Mouse (Mus musculus): ENCODE results near the gene Use1. TPM values are rescaled to one million over a fixed set of nuclear protein-coding genes. Genes with fewer than 3 reads are reported as not detected.

Use1 gene
- polyA plus RNA-seq, 1 experiment from 2014 or later: 87.0 TPM

DNA sequence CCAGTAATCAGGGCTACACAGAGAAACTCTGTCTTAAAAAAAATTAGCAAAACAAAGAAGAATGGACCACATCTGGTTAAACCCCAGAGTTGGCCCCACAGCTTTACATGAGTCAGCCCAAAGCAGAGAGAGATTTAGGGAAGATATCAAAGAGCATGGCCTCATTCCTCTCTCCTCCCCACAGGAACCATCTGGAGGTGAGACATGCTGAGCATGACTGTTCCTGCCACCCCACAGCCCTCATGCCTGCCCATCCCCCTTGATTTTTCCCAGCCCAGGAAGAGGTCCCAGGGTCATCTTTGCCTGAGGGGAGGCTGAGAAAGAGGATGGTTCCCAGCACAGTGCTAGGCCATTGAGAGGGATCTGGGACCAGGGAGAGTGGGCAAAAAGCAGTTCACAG lies 1.7 kb downstream of the Use1 start:
- H3K4me2 ChIP-seq: peak overlapping the region; percentile 83
- H3K4me3 ChIP-seq: peak overlapping the region; percentile 73; the same call in 1 of the 2 replicates
- peaks cover 24% of the 10 kb centered on the region for H3K4me1 ChIP-seq
- no peak for ATAC-seq (ENCODE audit: borderline replicate concordance, extremely low read depth, low FRiP score, low TSS enrichment)
- H3K27me3 ChIP-seq: no peaks in the 10 kb centered on the region
- no peak overlapping the region for H3K9ac ChIP-seq
- peaks cover 10% of the 10 kb centered on the region; the same call in 1 of the 2 replicates for H3K36me3 ChIP-seq
- H3K27ac ChIP-seq: no peak overlapping the region
- no peaks in the 10 kb centered on the region for H3K9me3 ChIP-seq

- H3K27ac ChIP-seq: no peak overlapping the region
- ATAC-seq (ENCODE audit: borderline replicate concordance, extremely low read depth, low FRiP score, low TSS enrichment): no peak
- H3K4me1 ChIP-seq: peaks cover 24% of the 10 kb centered on the region
- 90% methylated on average over 10 of the region's 10 CpGs for WGBS
- no peaks in the 10 kb centered on the region for H3K27me3 ChIP-seq
- no peak overlapping the region for H3K9ac ChIP-seq
- H3K36me3 ChIP-seq: peaks cover 17% of the 10 kb centered on the region
- no peaks in the 10 kb centered on the region for H3K9me3 ChIP-seq
- no peak overlapping the region for H3K4me3 ChIP-seq
- H3K4me2 ChIP-seq: no peak overlapping the region
Observed at GRCm38 (mm10) chr8:71369040-71369718, 2.5 kb downstream of the Use1 start.

DNA sequence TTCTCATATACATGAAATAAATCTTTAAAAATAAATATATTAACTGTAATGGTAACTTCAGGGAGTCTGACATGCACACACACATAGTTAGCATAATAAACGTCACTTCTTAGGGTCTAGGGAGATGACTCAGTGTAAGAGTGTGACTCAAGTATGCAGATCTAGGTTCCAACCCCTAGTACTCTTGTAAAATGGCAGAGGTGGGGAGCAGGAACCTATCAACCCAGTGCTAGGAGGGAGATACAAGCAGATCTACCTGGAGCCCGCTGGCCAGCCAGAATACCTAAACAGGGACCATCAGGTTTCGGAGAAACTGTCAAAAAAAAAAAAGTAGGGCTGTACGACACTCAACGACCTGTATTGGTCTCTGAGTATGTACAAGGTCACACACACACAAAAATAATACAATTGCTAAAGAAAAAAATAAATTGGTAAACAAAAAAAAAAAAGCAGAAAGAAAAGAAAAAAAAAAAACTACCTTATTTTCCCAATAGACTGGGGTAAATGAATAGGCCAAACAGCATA lies 4.1 kb downstream of the Use1 start:
- Histone ChIP-seq H3K4me3 (peak overlapping the region; percentile 73), H3K4me1 (peaks cover 36% of the 10 kb centered on the region), H3K4me2 (peak overlapping the region; percentile 56), H3K9me3 (no peaks in the 10 kb centered on the region), H3K27me3 (no peaks in the 10 kb centered on the region), H3K27ac (0 out of 2 replicates have a peak overlapping the region, but pooled peaks have one; percentile 39), H3K36me3 (peaks cover 32% of the 10 kb centered on the region), H3K9ac (no peak overlapping the region)
- no peak for ATAC-seq (ENCODE audit: borderline replicate concordance, extremely low read depth, low FRiP score, low TSS enrichment)
- 14% methylated on average over 5 of the region's 5 CpGs for WGBS

GRCm38 (mm10) chr8:71371236-71371848 lies 4.7 kb downstream of the Use1 start, which contains the start of gene Ocel1:
Ocel1 (plus strand) TSS chr8:71371298.
- H3K4me1 ChIP-seq: peaks cover 39% of the 10 kb centered on the region
- H3K27ac ChIP-seq: peak within 1 kb of the TSS; percentile 80
- peak within 1 kb of the TSS; percentile 56 for H3K4me2 ChIP-seq
- H3K27me3 ChIP-seq: no peaks in the 10 kb centered on the region
- ATAC-seq (ENCODE audit: borderline replicate concordance, extremely low read depth, low FRiP score, low TSS enrichment): peak; percentile 86
- peaks cover 32% of the 10 kb centered on the region for H3K36me3 ChIP-seq
- H3K9me3 ChIP-seq: no peaks in the 10 kb centered on the region
- H3K9ac ChIP-seq: peak within 1 kb of the TSS; percentile 50
- under 1% methylated on average over 68 of the region's 68 CpGs for WGBS
- H3K4me3 ChIP-seq: peak within 1 kb of the TSS; percentile 73

GRCm38 (mm10) chr8:71372427-71372826 lies 5.8 kb downstream of the Use1 start:
- Histone ChIP-seq H3K27ac (no peak overlapping the region; the same call in 1 of the 2 replicates), H3K9ac (no peak overlapping the region), H3K4me3 (no peak overlapping the region), H3K4me1 (peaks cover 44% of the 10 kb centered on the region), H3K27me3 (no peaks in the 10 kb centered on the region), H3K4me2 (no peak overlapping the region), H3K9me3 (no peaks in the 10 kb centered on the region), H3K36me3 (peaks cover 38% of the 10 kb centered on the region)
- no peak for ATAC-seq (ENCODE audit: borderline replicate concordance, extremely low read depth, low FRiP score, low TSS enrichment)
- 84% methylated on average over 12 of the region's 12 CpGs for WGBS

DNA sequence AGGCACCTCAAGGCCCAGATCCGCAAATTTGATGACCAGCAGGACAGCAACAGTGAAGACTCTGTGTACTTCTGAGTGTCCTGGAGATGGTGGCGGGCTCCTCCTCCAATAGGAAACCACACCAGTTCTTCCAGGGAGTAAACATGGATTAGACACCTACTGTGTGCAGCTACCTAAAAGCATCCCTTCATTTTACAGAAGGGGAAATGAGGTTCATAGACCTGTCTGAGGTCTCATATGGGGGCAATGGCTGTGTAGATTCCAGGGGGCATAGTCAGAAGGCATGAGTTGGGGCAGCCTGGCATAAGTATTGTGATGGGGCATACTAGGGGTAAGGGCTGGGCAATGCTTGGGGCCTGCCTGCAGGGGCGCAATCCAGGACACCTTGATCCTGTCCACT lies 6.4 kb downstream of the Use1 start:
- Histone ChIP-seq H3K4me3 (no peak overlapping the region), H3K4me1 (peaks cover 38% of the 10 kb centered on the region), H3K27me3 (no peaks in the 10 kb centered on the region), H3K36me3 (peaks cover 44% of the 10 kb centered on the region), H3K27ac (no peak overlapping the region; the same call in 1 of the 2 replicates), H3K4me2 (no peak overlapping the region), H3K9ac (no peak overlapping the region), H3K9me3 (no peaks in the 10 kb centered on the region)
- 84% methylated on average over 3 of the region's 3 CpGs for whole genome bisulfite sequencing
- no peak for ATAC-seq (ENCODE audit: borderline replicate concordance, extremely low read depth, low FRiP score, low TSS enrichment)

DNA sequence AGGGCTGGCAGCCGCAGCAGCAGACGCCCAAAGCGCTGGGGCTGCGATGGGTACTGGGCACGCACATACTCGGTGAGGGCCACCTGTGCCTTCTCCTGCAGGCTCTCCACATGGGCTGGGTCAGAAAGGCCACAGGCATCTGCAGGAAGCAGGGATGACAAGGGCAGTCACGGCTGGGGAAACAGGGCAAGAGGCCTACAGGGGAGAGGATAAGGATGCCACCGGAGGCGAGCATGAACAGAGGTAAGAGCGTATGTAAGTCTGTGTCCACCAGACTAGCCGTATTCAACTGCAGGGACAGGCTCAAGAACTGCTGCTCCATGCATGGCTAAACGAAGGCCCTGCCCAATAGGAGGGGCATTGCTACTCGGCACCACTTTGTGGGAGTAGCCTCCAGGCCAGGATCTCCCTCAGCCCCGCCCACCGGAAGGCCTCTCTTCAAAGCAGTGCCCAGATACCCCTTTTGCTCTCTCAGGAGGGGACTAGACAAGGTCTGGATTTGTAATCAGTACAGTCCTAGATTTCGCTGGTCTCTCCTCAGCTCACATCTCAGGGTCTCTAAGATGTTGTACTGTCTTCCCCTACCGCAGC lies 8.1 kb downstream of the Use1 start:
- H3K27ac ChIP-seq: no peak overlapping the region
- ATAC-seq (ENCODE audit: borderline replicate concordance, extremely low read depth, low FRiP score, low TSS enrichment): no peak
- H3K36me3 ChIP-seq: peaks cover 43% of the 10 kb centered on the region
- H3K4me2 ChIP-seq: no peak overlapping the region
- no peak overlapping the region for H3K9ac ChIP-seq
- H3K27me3 ChIP-seq: no peaks in the 10 kb centered on the region
- H3K4me1 ChIP-seq: peaks cover 48% of the 10 kb centered on the region
- no peak overlapping the region for H3K4me3 ChIP-seq
- no peaks in the 10 kb centered on the region for H3K9me3 ChIP-seq
- 81% methylated on average over 17 of the region's 17 CpGs for WGBS

- 12% methylated on average over 74 of the region's 74 CpGs for WGBS
Observed at GRCm38 (mm10) chr8:71375581-71376422, 9.2 kb downstream of the Use1 start.

DNA sequence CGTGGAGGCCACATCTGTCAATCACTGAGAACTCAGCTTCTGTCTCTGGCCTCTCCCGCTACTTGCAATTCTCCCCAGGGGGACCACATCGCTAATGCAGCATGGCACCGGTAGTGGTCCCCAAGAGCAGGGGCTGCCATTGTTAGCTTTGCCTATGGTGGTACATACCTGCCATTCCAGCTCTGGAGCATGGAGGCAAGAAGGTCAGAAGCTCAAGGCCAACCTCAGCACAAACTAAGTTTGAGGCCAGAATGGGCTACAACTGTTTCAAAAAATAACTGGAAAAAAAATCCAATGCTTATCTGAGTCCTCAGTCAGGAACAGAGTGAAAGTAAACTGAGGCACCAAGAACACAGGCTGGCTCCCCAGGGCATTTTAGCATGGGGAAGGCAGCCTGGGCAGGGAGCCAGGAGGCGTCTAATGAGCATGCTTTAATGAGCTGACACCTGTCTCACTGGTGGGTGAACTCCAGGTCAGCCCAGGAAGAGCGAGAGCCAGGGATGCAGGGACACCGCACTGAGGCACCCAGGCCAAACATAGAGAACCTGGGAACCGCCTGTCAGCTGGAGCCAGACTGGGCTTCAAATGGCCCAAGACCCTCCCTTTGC lies 9.9 kb downstream of the Use1 start:
- ATAC-seq (ENCODE audit: borderline replicate concordance, extremely low read depth, low FRiP score, low TSS enrichment): no peak
- H3K4me2 ChIP-seq: peak overlapping the region; percentile 47
- H3K36me3 ChIP-seq: peaks cover 40% of the 10 kb centered on the region
- no peaks in the 10 kb centered on the region for H3K27me3 ChIP-seq
- H3K4me1 ChIP-seq: peaks cover 50% of the 10 kb centered on the region
- no peak overlapping the region for H3K27ac ChIP-seq
- 0 out of 2 replicates have a peak overlapping the region, but pooled peaks have one; percentile 24 for H3K9ac ChIP-seq
- H3K9me3 ChIP-seq: no peaks in the 10 kb centered on the region
- 48% methylated on average over 8 of the region's 8 CpGs for WGBS
- no peak overlapping the region for H3K4me3 ChIP-seq

More at GRCm38 (mm10) chr8:71375581-71376422, 9.2 kb downstream of the Use1 start:
- peak overlapping the region; percentile 73 for H3K27ac ChIP-seq
- H3K9ac ChIP-seq: 0 out of 2 replicates have a peak overlapping the region, but pooled peaks have one; percentile 24
- 0 out of 2 replicates have a peak, but pooled peaks have one; percentile 9 for ATAC-seq (ENCODE audit: borderline replicate concordance, extremely low read depth, low FRiP score, low TSS enrichment)
- H3K27me3 ChIP-seq: no peaks in the 10 kb centered on the region
- H3K9me3 ChIP-seq: no peaks in the 10 kb centered on the region
- H3K36me3 ChIP-seq: peaks cover 40% of the 10 kb centered on the region
- H3K4me3 ChIP-seq: peak overlapping the region; percentile 14
- H3K4me2 ChIP-seq: peak overlapping the region; percentile 47
- peaks cover 51% of the 10 kb centered on the region for H3K4me1 ChIP-seq

DNA sequence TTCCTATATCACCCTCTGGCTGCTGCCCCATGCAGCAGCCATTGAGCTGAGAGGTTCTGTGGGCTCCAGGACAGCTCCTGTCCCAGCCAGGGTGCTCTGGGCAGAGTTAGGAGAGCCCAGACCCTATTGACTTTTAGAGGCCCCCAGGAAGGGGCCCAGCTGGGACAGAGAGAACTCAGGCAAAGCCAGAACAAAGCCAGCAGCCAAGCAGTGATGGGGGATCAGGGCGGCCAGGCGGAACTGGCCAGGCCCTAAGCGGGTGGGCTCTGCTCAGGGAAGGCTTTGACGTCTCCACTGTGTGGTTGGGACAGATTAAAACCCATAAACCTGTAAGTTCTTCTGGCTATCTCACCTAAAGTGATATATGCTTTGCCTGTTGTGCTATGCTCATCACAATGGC lies 12.4 kb downstream of the Use1 start:
- Histone ChIP-seq H3K9ac (peak overlapping the region; percentile 83), H3K4me1 (peaks cover 66% of the 10 kb centered on the region), H3K27me3 (no peaks in the 10 kb centered on the region), H3K4me2 (peak overlapping the region; percentile 95), H3K9me3 (no peaks in the 10 kb centered on the region), H3K4me3 (peak overlapping the region; percentile 75), H3K27ac (no peak overlapping the region), H3K36me3 (peaks cover 35% of the 10 kb centered on the region)
- no peak for ATAC-seq (ENCODE audit: borderline replicate concordance, extremely low read depth, low FRiP score, low TSS enrichment)
- WGBS: 71% methylated on average over 4 of the region's 4 CpGs
